Mouse (Mus musculus): ENCODE data around the gene Unc5b.

GRCm38 (mm10) chr10:60726896-60727295 is 104.5 kb downstream of the Unc5b start:
- TF ChIP-seq CTCF (IDR thresholded peaks at IDR 0.05; ENCODE audit: low read depth, low read length) (no peak), POLR2A (IDR thresholded peaks at IDR 0.05; ENCODE audit: borderline replicate concordance, low read depth, low read length) (no peak)

Data from bone marrow macrophage, adult 2 months (primary cell).